Mouse (Mus musculus) kidney, postnatal 25 days (tissue): Measurements from ENCODE around the gene Lrch3.
"Not testable (repeated sequence)": the region's sequence is repeated elsewhere in the genome, so short reads cannot be mapped to it uniquely, and the experiment has no call there.

Experiments used
- DNase-seq, 2 experiments: peaks; one replicate each; pipeline ENCODE4 v3.0.0; 2021; ENCODE audit warnings: mixed read lengths in 2 of 2

The Lrch3 gene

DNA sequence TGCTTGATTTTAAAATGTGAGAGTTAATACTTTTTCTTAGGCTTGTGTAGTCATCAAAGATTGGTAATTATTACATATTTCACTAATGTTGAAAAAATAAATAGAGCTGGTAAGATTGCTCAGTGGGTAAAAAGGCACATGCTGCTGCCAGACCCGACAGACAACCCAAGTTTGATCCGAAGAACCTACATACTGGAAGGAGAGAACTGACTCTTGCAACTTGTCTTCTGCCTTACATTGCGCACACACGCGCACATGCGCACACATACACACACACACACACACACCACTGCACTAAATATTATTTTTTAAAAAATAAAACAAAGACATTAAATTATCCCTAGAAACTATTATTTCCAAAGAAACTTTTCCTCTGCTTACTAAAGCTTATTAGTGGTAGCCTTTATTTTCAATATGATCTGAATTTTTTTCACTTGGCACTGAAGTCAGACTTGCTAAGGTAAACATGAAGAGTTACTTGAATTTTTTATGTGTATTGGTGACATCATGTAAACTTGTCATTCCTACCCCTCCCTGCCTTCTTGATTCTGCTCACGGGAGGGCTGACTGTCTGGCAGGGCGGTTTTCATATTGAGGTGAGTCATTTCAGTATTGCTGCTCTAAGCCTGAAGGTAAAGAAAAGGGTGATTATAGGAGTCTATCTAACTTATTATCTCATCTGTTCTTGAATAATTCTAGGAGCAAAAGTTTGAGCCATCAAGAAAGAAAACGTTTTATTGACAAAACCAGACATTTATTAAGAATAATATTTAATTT is 1.6 kb downstream of the Lrch3 start:
- no peak for DNase-seq

DNA sequence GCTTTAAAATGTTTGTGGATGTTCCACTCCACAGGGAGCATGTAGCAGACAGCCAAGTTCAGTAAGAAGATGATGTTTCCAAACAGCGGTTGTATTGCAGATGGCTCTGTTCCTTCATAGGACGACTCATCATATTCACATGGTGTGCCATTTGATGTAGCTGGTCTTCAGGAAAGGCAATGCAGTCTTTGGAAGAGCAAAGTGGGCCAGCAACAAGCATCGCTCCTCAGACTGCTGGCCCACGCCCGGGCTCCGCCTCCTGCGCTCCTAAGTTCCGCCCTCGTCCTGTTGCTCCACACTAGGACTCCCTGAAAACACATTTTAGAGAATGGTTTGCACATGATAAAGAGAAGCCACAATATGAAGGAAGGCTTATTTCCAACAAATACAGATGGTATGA is 12.7 kb downstream of the Lrch3 start:
- not testable (repeated sequence) for DNase-seq

DNA sequence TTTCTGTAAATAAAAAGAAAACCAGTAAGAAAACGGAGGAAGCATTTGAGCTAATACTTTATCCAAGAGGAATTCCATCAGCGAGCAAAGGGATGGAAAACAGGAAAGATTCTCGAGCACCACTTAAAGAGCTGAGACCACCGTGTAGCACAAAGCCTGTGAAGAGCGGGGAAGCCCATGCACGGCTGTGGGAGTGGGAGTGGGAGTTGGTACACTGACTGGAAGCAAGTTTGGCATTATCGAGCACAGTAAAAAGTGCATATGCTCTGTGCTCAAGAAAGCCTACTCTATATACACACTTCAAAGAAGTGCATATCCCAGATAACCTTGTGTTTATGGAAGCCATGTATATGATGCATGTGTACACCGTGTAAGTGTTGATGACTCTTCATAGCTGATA is 13.1 kb downstream of the Lrch3 start:
- no peak for DNase-seq

DNA sequence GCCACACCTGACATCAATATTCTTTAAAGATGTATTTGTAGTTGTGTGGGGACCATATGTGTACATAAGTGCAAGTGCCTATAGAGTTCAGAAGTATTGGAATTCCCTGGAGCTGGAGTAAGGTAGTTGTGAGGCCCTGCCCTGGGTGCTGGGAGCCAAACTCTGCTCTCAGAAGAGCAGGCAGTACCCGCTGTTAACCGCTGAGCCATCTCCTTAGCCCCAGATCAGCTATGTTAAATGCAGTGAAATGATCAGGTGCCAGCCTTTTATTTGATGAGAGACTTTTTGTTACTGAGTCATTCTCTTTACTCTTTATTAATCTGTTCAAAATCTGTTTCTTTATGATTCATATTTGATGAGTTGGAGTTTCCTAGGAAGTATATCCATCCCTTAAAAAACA is 16.0 kb downstream of the Lrch3 start:
- no peak for DNase-seq

DNA sequence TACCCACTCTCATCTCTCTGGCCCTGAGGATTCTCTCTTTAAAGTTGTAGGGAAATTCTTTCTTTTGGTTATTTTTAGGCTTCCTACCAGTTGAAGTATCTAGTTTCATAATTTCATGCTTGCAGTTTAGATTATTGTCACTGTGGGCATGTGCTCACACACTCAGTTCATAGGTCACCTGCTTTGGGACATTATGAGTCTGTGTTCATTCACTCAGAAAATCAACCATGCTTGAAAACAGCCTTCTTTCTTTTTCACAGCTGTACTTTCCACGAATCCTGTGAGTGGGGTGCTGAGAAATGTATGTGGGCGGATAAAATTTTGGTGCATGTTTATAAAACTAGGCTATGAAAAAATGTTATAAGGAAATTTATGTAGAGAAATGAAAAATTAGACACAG is 20.6 kb downstream of the Lrch3 start:
- no peak for DNase-seq

DNA sequence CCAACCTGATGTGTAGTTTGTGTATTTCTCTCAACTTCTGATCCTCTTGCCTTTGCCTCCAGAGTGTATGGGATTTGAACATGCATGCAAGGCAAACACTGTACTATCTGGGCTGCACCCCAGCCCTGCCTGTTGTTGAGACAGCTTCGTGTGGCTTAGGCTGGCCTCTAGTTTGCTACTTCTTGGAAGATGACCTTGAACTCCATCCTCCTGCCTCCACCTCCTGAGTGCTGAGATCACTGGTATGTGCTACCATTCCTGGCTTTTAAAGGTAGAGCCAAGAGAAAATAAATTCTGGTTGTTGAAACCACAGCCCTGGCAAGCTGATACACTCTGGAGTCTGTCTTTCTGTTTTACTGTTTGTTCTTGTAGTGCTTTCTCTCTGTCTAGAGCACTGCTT is 21.2 kb downstream of the Lrch3 start:
- DNase-seq = no peak

DNA sequence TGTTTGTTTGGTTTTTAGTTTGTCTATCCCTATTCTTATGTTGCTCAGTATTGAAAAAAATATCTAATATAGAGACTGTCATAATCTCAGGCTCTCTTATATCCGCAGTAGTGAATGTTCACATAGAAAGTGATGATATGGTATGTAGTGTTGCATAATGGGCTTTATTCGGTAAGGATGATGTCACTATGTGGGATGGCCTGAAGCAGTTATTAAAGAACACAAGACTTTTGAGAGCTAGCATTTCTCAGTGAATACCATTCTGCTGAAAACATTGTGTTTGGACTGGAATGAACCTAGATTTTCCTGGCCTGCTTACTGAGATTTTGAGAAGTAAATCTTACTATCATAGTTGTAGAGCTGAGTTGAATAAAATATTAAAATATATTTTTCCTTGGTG is 23.5 kb downstream of the Lrch3 start:
- DNase-seq = no peak

DNA sequence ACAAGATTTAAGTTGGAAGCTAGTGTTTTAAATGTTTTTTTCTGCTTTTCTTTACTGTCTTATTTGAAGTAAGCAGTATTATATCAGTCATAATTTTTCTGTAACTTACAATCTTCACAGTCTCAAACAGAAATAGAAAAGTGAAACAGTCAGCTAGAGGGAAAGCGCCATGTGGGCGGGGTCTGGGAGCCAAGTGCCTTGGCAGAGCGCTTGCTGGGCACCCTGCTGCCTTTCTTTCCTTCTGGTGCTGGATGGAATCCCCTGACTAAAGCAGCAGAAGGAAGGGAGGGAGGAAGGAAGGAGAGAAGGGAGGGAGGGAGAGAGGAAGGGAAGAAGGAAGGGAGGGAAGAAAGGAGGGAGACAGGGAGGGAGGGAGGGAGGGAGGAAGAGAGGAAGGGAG is 25.4 kb downstream of the Lrch3 start:
- DNase-seq = peak; percentile 29 to 49

DNA sequence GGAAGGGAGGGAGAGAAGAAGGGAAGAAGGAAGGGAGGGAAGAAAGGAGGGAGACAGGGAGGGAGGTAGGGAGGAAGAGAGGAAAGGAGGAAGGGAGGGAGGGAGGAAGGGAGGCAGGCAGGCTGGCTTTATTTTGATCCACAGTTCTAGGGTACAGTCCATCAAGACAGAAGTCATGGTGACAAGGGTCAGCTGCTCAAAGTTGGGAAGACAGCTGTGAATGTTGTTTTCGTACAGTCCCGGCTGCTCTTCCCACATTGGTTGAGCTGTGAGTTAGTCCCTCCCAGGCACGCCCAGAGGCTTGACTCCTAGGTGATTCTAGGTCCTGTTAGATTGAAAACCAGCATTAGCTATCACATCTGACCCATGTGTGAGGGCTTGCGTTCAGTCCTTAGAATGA is 25.8 kb downstream of the Lrch3 start:
- not testable (repeated sequence) for DNase-seq

DNA sequence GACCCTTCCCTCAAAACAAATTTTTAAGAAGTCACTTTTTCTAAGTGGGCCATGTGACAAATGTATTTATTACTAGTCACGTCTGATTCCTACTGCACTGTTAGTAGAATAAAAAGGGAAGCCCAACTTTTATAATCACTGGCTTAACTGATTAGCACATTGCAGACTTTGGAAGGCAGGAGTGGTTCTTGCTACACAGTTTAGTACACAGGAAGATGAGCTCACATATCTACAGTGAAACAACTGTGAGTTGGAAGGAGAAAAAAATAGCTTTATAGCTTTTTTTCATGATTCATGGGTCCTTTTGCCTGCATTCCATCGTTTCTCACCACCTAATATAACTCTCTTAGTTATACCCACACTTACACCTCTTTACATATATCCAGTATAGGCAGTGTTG is 27.3 kb downstream of the Lrch3 start:
- DNase-seq = not testable (repeated sequence)

DNA sequence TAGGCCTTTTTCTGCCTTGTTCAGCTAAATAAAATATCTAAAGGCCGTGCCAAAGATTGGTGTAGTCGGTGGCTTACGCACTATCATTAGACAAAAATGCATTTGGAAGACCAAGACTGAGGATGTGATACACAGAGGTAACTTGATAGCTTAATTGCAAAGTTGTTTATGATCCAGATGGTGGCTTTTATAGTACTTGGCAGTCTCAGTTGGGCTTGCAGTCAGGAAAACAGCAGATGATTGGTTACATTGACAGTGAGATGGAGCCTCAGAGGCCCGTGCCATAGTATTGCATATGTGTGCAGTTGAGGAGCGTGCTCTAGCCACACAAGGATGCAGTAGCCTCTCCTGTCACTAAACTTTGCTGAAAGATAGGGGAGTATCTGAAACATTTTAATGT is 28.8 kb downstream of the Lrch3 start:
- no peak for DNase-seq

DNA sequence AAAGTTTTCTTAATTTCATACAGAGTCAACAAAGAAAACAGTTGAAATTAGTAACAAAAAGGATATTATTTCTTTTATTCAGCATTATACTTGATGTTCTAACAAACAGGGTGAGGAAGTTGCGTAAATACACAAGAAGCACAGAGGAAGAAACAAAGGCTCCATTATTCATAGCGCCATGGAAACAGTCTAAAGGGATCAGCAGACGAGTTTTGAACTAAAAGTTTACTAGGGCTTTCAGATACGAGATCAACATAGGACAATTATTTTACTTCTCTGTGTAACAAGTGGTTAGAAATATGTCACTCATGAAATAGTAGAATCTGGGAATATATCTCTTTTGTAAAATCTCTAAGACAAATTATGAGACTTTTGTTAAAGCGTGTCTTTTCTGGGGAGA is 31.5 kb downstream of the Lrch3 start:
- no peak for DNase-seq

DNA sequence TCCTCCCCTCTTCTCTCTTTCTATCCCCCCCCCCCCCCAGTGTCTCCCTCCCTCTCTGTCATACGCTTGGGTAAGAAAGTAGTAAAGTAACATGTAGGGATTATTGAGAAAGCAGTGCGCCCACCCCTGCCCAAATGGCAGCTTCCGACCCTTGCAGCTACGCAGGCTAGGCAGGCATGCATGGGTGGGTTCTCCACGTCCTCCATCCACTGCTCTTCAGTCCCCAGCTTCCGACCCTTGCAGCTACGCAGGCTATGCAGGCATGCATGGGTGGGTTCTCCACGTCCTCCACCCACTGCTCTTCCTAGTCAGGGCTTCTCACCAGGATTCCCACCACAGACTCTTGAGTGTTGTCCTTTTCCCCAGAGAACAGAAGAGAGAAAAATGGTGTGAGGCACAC is 34.1 kb downstream of the Lrch3 start:
- no peak for DNase-seq

DNA sequence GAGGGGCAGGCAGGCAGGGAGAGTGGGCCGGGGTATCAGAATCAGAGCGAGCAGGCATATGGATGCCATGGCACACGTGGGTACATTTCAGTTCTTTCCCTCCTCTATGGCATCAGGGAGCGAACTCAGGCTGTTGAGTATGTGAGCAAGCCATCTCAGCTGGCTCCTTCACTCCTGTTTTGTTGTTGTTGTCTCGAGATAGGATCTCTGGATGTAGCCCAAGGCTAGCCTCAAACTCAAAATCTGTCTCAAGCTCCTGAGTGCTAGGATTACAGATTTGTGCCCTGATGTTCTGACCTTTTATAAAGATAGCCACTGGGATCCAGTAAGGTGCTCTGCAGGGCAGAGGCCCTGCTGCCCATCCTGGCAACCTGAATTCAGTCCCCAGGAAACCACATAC is 34.8 kb downstream of the Lrch3 start:
- DNase-seq = no peak

DNA sequence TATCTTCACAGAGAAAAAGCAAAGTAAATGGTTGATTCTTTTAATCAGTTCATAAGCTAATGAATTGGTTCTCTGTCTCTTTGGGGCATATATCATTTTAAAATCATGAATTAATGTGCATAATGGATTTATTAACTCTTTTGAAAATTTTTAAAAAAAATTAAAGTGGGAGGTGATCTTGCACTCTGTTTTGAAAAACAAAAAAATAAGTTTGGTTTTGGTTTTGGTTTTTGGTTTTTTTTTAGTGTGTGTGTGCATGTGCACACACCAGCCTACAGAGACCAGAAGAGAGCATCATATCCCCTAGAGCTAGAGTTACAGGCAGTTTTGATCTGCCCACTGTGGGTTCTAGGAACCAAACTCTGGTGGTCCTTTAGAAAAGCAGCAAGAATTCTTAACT is 35.4 kb downstream of the Lrch3 start:
- DNase-seq = no peak

DNA sequence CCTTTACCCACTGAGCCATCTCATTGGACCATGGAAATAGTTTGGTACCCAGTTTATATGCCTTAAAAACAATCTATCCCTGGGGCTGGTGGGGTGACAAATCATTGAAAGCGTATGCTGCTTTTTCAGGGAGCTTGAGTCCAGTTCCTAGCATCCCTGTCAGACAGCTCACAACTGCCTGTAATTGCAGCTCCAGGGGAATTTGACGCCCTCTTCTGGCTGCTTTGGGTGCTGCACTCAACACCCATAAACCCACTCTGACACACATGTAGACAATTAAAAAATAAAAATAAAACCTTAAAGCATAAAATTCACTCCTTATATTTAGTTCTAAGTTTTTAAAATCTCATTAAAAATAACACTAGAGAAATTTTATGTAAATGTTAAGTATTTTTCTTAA is 37.2 kb downstream of the Lrch3 start:
- no peak for DNase-seq

DNA sequence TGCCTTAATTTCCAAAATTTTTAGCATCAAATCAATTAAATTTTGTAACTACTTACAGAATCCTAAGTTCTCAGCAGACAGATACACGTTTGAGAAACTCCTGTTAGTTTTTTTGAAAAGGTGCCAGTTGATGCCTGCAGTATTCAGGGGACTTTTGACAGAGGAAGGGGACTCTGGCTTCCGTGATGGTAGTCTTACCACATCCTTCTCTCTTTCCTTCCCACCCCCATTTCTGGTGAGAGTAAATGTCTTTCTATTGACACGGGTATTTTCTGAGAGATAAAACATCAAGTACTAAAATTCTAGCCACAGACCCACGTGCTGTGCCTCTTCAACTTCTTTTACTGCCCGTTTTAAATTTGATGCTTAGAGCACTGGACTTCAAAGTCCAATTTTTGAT is 39.9 kb downstream of the Lrch3 start:
- no peak for DNase-seq

DNA sequence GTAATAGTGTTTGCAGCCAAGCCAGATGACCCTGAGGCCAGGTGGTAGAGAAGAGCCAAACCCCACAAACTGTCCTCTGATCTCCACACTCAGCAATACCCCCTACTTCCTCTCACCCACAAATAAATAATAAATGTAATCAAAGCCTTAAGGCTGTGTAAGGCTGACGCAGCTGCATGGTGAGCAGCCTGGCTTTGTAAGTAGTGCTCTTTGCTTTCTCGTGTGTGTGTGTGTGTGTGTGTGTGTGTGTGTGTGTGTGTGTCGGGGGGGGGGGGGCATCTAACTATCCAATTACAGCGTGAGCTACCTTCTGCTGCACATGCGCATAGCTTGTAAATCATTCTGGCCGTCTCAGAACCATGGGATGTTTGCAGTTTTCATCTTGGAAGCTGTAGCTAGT is 40.4 kb downstream of the Lrch3 start:
- DNase-seq = no peak

DNA sequence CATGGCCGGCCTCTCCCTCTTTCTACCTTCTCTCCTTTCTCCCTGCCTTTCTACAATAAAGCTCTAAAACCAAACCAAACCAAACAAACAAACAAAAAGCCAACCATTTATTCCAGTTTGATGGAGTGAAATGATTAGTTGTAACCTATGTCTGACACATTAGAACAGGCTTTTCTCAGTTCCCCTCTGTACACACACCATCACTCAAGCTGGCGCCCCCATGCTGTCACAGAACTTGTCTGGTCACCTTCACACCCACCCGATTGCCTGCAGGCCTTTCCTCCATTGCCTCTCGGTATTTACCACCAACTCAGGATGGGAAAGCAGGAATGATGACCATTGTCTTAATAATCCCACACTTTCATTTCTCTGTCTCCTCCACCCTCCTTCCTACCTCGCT is 43.0 kb downstream of the Lrch3 start:
- DNase-seq = no peak

DNA sequence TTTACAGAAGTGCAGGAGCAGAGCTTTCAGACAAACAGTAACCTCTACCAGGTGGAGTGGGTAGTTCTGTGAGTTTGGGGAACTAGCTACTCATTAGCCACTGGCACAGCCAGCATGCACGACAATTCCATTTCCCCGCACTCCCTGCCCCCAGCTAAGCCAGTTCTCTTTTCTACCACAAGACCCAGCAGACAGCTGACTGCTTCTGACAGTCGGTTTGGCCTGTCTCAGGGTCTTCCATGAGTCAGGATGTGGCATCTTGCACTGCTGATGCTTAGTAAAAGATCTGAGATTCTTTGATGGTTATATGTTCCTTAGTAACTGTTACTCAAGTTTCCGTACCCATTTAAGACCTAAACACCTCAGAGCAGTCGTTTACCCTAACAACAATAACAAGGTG is 58.6 kb downstream of the Lrch3 start:
- no peak for DNase-seq

DNA sequence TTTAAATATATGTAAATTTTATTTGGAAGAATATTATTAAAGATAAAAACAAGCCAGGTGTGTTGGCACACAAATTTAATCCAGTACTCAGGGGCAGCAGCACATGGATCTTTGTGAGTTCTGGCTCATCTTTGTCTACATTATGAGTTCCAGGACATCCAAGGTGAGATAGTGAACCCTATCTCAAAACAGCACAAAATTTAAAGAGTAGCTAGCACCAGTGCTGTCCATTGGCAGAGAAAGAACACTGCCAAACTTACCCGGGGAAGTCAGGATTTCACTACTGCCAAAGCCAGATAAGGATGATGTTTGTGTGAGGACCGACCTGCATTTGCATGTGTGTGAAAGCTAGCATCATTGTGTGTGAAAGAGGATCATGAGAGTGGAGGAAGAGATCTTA is 59.1 kb downstream of the Lrch3 start:
- DNase-seq = no peak

DNA sequence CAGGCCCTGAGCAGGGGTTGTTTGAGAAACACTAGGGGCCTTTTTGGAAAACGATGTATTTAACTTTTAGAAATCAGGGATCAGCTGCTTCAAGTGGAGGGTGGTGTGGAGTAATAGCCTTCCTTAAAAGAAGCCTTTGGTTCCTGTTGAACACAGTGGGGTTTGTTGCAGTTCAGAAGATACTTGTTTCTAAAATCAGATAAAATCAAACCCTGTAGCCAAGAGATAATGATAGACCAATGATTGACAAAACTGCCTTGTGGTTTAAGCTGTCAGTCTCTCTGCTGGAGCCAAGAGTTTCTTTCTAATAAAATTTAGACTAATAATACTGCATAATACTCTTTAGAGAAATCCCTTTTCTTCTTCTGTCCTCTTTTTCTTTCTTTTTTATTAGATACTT is 66.3 kb downstream of the Lrch3 start:
- DNase-seq = no peak

DNA sequence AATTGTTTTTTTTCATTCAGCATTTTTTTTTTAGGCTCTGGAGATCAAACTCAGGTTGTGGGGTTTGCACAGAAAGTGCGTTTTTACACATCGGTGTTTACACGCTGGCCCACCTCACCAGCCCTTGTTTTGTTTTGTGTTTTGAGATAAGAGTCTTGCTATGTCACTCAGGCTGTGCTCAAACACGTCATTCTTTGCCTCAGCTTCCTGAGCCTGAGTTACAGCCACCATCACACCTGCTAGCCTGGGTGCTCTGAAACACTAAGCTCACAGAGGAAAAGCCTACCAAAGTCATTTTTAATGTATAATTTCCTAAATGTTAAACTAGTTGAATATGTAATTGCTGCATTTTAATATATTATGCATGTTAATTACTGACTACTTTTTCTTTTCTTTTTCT is 67.5 kb downstream of the Lrch3 start:
- no peak for DNase-seq

DNA sequence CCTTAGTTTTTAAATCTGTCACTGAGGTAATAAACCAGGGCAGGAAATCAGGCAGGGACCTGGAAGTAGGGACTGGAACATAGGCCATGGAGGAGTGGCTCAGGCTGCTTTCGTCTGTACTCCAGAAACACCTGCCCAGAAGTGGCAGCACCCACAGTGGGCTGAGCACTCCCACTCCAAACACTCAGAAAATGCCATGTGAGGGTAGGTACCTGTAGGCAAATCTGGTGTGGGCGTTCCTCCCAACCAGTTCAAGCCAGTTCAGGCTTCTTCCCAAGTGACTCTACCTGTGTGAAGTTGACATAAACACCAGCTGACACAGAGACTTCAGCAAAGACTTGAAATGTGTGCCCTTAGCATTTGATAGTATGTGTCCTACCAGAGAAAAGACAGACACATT is 70.7 kb downstream of the Lrch3 start:
- no peak for DNase-seq

DNA sequence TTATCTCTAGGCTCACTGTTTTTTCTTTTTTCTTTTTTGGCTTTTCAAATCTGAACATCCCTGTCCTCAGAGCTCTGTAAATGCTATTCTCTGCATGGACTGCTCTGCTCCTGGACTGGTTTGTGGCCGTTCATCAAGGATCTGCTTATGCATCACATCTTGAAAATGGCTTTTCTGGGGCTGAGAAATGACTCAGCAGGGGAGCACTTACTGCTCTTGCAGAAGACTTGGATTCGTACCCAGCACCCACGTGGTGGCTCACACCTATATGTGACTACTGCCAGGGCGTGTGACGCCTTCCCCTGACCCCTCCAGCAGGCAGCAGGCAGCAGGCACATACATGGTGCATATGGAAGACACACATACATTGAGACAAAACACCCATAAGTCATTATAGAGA is 78.3 kb downstream of the Lrch3 start:
- DNase-seq = no peak

DNA sequence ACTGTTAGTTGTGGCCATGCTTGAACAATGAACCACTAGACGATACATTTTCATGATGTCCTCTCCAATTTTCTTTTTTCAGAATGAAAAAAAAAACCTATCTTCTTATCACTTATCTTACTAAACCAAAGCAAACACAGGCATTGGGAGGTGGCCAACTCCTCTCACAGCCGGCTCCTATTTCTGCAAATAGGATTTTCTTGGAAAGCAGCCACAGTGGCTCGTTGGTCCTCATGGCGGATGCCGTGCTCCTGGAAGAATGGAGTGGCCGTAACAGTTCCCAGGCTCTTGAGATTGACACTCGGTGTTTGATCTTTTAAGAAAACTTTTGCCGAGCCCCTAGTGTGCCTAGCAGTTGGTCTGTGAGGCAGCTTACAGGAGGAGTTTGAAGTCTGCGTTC is 91.3 kb downstream of the Lrch3 start:
- peak in 1 of 2 experiments; percentile 20 for DNase-seq
